In the genomic region with DNA sequence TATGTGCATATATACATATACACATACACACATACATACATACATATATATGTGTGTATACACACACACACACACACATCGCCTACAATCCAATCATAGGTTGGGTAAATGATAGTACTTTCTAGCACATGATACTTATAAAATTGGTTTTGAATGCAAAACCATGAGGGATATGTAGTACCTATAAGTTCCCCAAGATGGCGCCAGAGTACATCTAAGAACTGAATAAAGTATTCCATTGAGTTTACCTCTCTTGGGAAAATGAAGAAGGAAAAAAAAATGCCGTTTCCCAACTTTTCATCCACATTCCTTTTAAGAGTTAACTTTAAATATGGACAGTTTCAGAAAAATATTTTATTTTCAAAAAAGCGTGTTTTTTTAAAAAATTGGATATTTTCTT, we compare ENCODE assay signal across 9 mouse cellular contexts.
DNase-seq lines count a peak whose midpoint lies in the region; ATAC-seq and TF ChIP-seq lines count a peak whose summit lies in the region.
"Had no signal": no experiment of that assay in that cellular context is flagged by ENCODE, and none has a peak within 500 bp of the region (broad histone marks: within the 10 kb centered on the region; RNA-seq: fewer than 3 reads in every experiment).

No protein-coding gene starts in this region.

- no peak overlapping the region for H3K4me3 ChIP-seq in limb, embryonic 11.5 days (ENCODE audit: low read depth, low read length)
- H3K4me3 ChIP-seq in limb, embryonic 10.5 days: no peak overlapping the region
- no peak overlapping the region for H3K4me3 ChIP-seq in midbrain, postnatal 0 days (ENCODE audit: low read depth, low read length)
- H3K4me3 ChIP-seq: limb, embryonic 13.5 days had no signal

- peak; percentile 83 for TF ChIP-seq CTCF in midbrain, postnatal 0 days (IDR thresholded peaks at IDR 0.05)

- no peak overlapping the region for H3K9ac ChIP-seq in limb, embryonic 11.5 days (ENCODE audit: low read length)
- H3K9ac ChIP-seq in midbrain, postnatal 0 days (replicated peaks; ENCODE audit: low read length, poor library complexity, severe bottlenecking): no peak overlapping the region
- H3K9ac ChIP-seq: limb, embryonic 13.5 days had no signal

- H3K4me2 ChIP-seq in limb, embryonic 11.5 days (ENCODE audit: low read depth, severe bottlenecking): no peak overlapping the region
- H3K4me2 ChIP-seq in midbrain, postnatal 0 days (ENCODE audit: low read depth, low read length, poor library complexity, severe bottlenecking): no peak overlapping the region
- H3K4me2 ChIP-seq: limb, embryonic 13.5 days had no signal

- 40% methylated on average over 4 of the region's 4 CpGs for WGBS in limb, embryonic 11.5 days
- WGBS in limb, embryonic 10.5 days: 35% methylated on average over 4 of the region's 4 CpGs
- WGBS in midbrain, postnatal 0 days: 24% methylated on average over 4 of the region's 4 CpGs

- H3K27me3 ChIP-seq in limb, embryonic 11.5 days (ENCODE audit: control insufficient read depth, insufficient read depth, low read length): no peaks in the 10 kb centered on the region
- H3K27me3 ChIP-seq in limb, embryonic 10.5 days (ENCODE audit: low read depth, poor library complexity, severe bottlenecking): no peaks in the 10 kb centered on the region
- H3K27me3 ChIP-seq in midbrain, postnatal 0 days (ENCODE audit: insufficient read depth, low read length): no peaks in the 10 kb centered on the region
- H3K27me3 ChIP-seq: limb, embryonic 13.5 days had no signal

- ATAC-seq in limb, embryonic 11.5 days (ENCODE audit: insufficient number of reproducible peaks, low FRiP score, low TSS enrichment, low read depth): no peak
- ATAC-seq in midbrain, postnatal 0 days (ENCODE audit: low FRiP score): no peak

- H3K4me1 ChIP-seq in limb, embryonic 11.5 days (ENCODE audit: control insufficient read depth, insufficient read depth, low read length): no peaks in the 10 kb centered on the region
- no peaks in the 10 kb centered on the region for H3K4me1 ChIP-seq in limb, embryonic 10.5 days
- no peaks in the 10 kb centered on the region for H3K4me1 ChIP-seq in midbrain, postnatal 0 days (ENCODE audit: insufficient read depth, low read length)
- H3K4me1 ChIP-seq: limb, embryonic 13.5 days had no signal

- no peaks in the 10 kb centered on the region for H3K9me3 ChIP-seq in limb, embryonic 11.5 days (ENCODE audit: control insufficient read depth, low read length)
- no peaks in the 10 kb centered on the region for H3K9me3 ChIP-seq in limb, embryonic 10.5 days (replicated peaks)
- H3K9me3 ChIP-seq in midbrain, postnatal 0 days (ENCODE audit: low read length): no peaks in the 10 kb centered on the region
- H3K9me3 ChIP-seq: limb, embryonic 13.5 days had no signal

- no peaks in the 10 kb centered on the region for H3K36me3 ChIP-seq in limb, embryonic 11.5 days (ENCODE audit: control insufficient read depth, insufficient read depth, low read length)
- H3K36me3 ChIP-seq in limb, embryonic 10.5 days: peaks cover 16% of the 10 kb centered on the region
- H3K36me3 ChIP-seq in midbrain, postnatal 0 days (ENCODE audit: insufficient read depth, low read length): no peaks in the 10 kb centered on the region

- DNase-seq in adrenal gland, postnatal 14 days: peak; percentile 42
- DNase-seq in adrenal gland, adult 8-10 months: no peak
- DNase-seq in limb, embryonic 11.5 days (ENCODE audit: low spot score): peak; percentile 28
- no peak for DNase-seq in limb, embryonic 10.5 days (ENCODE audit: low spot score)
- DNase-seq in adipocyte (ENCODE audit: low spot score): peak; percentile 70
- DNase-seq in heart, postnatal 4 days: peak; percentile 52
- peak; percentile 65 for DNase-seq in midbrain, postnatal 0 days (ENCODE audit: low spot score)
- no peak for DNase-seq in urinary bladder, postnatal 4 days (ENCODE audit: low spot score in 2 of 2)

- no peak overlapping the region for H3K27ac ChIP-seq in limb, embryonic 11.5 days (replicated peaks; ENCODE audit: low read depth, low read length)
- H3K27ac ChIP-seq in limb, embryonic 10.5 days: no peak overlapping the region
- no peak overlapping the region for H3K27ac ChIP-seq in midbrain, postnatal 0 days (ENCODE audit: low read depth, low read length)
- H3K27ac ChIP-seq: limb, embryonic 13.5 days had no signal

Comparison
In these comparisons a context has a peak if more than half of its experiments do, and no peak if none do; other contexts are left out.
1. DNase-seq: peak in adrenal gland, postnatal 14 days (single experiment), limb, embryonic 11.5 days (single experiment), adipocyte (single experiment), heart, postnatal 4 days (single experiment) and midbrain, postnatal 0 days (single experiment); none in adrenal gland, adult 8-10 months (single experiment), limb, embryonic 10.5 days (single experiment) and urinary bladder, postnatal 4 days (0 of 2).